Mouse (Mus musculus): ENCODE data around the gene 4931422A03Rik.

DNA sequence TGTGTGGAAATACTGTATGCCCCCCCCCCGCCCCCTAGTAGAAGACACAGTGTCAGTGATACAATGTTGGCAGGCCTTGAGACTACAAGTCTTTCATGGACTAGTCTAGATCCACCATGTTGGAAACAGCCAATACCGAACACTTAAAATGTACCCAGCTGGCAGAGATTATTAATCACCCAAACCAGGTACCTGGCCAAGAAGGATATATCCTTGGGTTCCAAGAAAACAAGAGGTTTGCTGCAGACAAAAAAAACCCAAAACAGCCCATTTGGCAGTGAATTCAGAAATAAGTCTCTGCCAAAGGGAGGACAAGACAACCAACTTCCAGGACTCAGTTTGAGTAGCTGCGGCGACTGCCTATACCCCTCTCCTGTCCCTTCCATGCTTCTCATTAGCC, 3.5 kb downstream of the 4931422A03Rik start:
- no peak for TF ChIP-seq CTCF (IDR thresholded peaks at IDR 0.05; ENCODE audit: control insufficient read depth, insufficient read depth, insufficient read length)
- no peak for TF ChIP-seq USF1 (IDR thresholded peaks at IDR 0.05; ENCODE audit: low read depth)
- TF ChIP-seq MAX (IDR thresholded peaks at IDR 0.05): no peak
- TF ChIP-seq FOSL1 (IDR thresholded peaks at IDR 0.05; ENCODE audit: insufficient read depth, low read length, poor library complexity, severe bottlenecking): no peak
- TF ChIP-seq MYOG (IDR thresholded peaks at IDR 0.05; ENCODE audit: control insufficient read depth, extremely low read depth, insufficient read length): no peak
- no peak for TF ChIP-seq MYOD1 (IDR thresholded peaks at IDR 0.05; ENCODE audit: control insufficient read depth, insufficient read length, low read depth)

All from C2C12 (cell line).